Mouse (Mus musculus) heart, postnatal 0 days (tissue): ENCODE measurements around the gene Lrwd1. TPM values are rescaled to one million over a fixed set of nuclear protein-coding genes. Genes with fewer than 3 reads are reported as not detected.
A peak's percentile ranks its signal among the peaks of the same experiment; 100 is the strongest.

Experiments
- ATAC-seq: fragments of 200-750 bp; cut with Nextera tagmentation; 2 replicates; pipeline ENCODE4 v1.8.0; 2017; ENCODE audit warnings: low read depth, moderate number of reproducible peaks, moderate library complexity; ENCODE audit not compliant: insufficient read depth
- DNase-seq: peaks from one replicate; pipeline ENCODE4 v3.0.0-alpha.2; 2016; ENCODE audit warnings: low spot score
- H3K27ac ChIP-seq: fragments of 300-500 bp; sonication (generic); 2 replicates; pipeline ENCODE4 v1.5.1; 2014; ENCODE audit warnings: low read depth, mild to moderate bottlenecking
- H3K27me3 ChIP-seq: fragments of 300-500 bp; sonication (generic); 2 replicates; pipeline ENCODE4 v1.6.1; 2014; ENCODE audit warnings: low read length, mixed read lengths; ENCODE audit not compliant: control insufficient read depth, insufficient read depth
- H3K36me3 ChIP-seq: fragments of 300-500 bp; sonication (generic); replicated peaks from 2 replicates; pipeline ENCODE4 v1.6.1; 2014; ENCODE audit warnings: low read length, mixed read lengths; ENCODE audit not compliant: control insufficient read depth, insufficient read depth
- H3K4me1 ChIP-seq: fragments of 300-500 bp; sonication (generic); 2 replicates; pipeline ENCODE4 v1.6.1; 2014; ENCODE audit warnings: antibody characterized with exemption; ENCODE audit not compliant: control insufficient read depth, insufficient read depth
- H3K4me2 ChIP-seq: fragments of 300-500 bp; sonication (generic); 2 replicates; pipeline ENCODE4 v1.6.1; 2014; ENCODE audit warnings: low read depth, mild to moderate bottlenecking, low read length, moderate library complexity
- H3K4me3 ChIP-seq: fragments of 300-500 bp; sonication (generic); 2 replicates; pipeline ENCODE4 v1.5.1; 2014; ENCODE audit warnings: low read depth, low read length
- H3K9ac ChIP-seq: fragments of 300-500 bp; sonication (generic); replicated peaks from 2 replicates; pipeline ENCODE4 v1.6.1; 2014; ENCODE audit warnings: low read depth, low read length, mixed read lengths
- H3K9me3 ChIP-seq: fragments of 300-500 bp; sonication (generic); replicated peaks from 2 replicates; pipeline ENCODE4 v1.6.1; 2016; ENCODE audit warnings: low read length; ENCODE audit not compliant: control insufficient read depth
- CTCF ChIP-seq: IDR thresholded peaks from 2 replicates; pipeline ENCODE4 v1.5.1; 2016; ENCODE audit warnings: antibody characterized with exemption, control low read depth, low read depth
- EP300 ChIP-seq: IDR thresholded peaks from 2 replicates; pipeline ENCODE4 v1.6.1; 2016; ENCODE audit warnings: antibody characterized with exemption, low read depth
- WGBS: fragments of 180-500 bp; shearing (Covaris S2); extraction: QIAGEN DNeasy Blood & Tissue Kit; methylation state at CpG from one replicate; pipeline ENCODE4 v1.1.7; 2014; 5-methylcytosine and 5-hydroxymethylcytosine counted together
- microRNA-seq: library from miRNA; unstranded; fragments of <30 nt; microRNA quantifications from one replicate; pipeline ENCODE4, GENCODE M21; 2016
- polyA plus RNA-seq: library from polyadenylated mRNA; unstranded; fragments of >200 nt; fragmentation: Nextera tagmentation; extraction: Ambion mirVana; gene quantifications from 2 replicates; pipeline ENCODE4 v1.2.1, GENCODE M21; 2015
- total RNA-seq: library from RNA; depleted of rRNA; stranded (reverse); fragments of >200 nt; gene quantifications from 2 replicates; pipeline ENCODE4 v1.2.3, GENCODE M21; 2014; ENCODE audit warnings: low replicate concordance; rRNA removed

Lrwd1 gene
- total and polyA plus RNA-seq, 2 experiments from 2014 or later: 10.0 to 20.9 TPM

GRCm38 (mm10) chr5:136077001-136077550, 58.8 kb downstream of the Lrwd1 start:
- no peaks in the 10 kb centered on the region for H3K27me3 ChIP-seq
- no peak overlapping the region for H3K9ac ChIP-seq
- WGBS: 54% methylated on average over 9 of the region's 9 CpGs
- ATAC-seq (no peak), DNase-seq (no peak)
- H3K9me3 ChIP-seq: no peaks in the 10 kb centered on the region
- no peak overlapping the region for H3K4me3 ChIP-seq
- no peak overlapping the region for H3K4me2 ChIP-seq
- peak overlapping the region; percentile 36 for H3K27ac ChIP-seq
- no peak for TF ChIP-seq EP300
- no peak for TF ChIP-seq CTCF
- no peaks in the 10 kb centered on the region for H3K36me3 ChIP-seq
- no peaks in the 10 kb centered on the region for H3K4me1 ChIP-seq

GRCm38 (mm10) chr5:136076284-136076683, 59.6 kb downstream of the Lrwd1 start:
- H3K4me2 ChIP-seq: no peak overlapping the region
- WGBS: 36% methylated on average over 7 of the region's 7 CpGs
- ATAC-seq: no peak

GRCm38 (mm10) chr5:136075076-136075475, 60.8 kb downstream of the Lrwd1 start:
- Histone ChIP-seq H3K27ac (no peak overlapping the region), H3K9me3 (no peaks in the 10 kb centered on the region), H3K4me1 (no peaks in the 10 kb centered on the region), H3K27me3 (no peaks in the 10 kb centered on the region), H3K9ac (no peak overlapping the region), H3K36me3 (no peaks in the 10 kb centered on the region), H3K4me3 (no peak overlapping the region), H3K4me2 (no peak overlapping the region)
- WGBS: 74% methylated on average over 5 of the region's 5 CpGs
- TF ChIP-seq CTCF: no peak
- TF ChIP-seq EP300: no peak
- no peak for DNase-seq
- ATAC-seq: no peak

More at GRCm38 (mm10) chr5:136076284-136076683, 59.6 kb downstream of the Lrwd1 start:
- Histone ChIP-seq H3K9me3 (no peaks in the 10 kb centered on the region), H3K4me1 (no peaks in the 10 kb centered on the region), H3K27ac (no peak overlapping the region), H3K36me3 (no peaks in the 10 kb centered on the region), H3K27me3 (no peaks in the 10 kb centered on the region), H3K9ac (no peak overlapping the region), H3K4me3 (no peak overlapping the region)
- no peak for DNase-seq
- TF ChIP-seq CTCF: no peak
- TF ChIP-seq EP300: no peak

- no peak overlapping the region for H3K27ac ChIP-seq
- no peaks in the 10 kb centered on the region for H3K4me1 ChIP-seq
- no peaks in the 10 kb centered on the region for H3K27me3 ChIP-seq
- no peak overlapping the region for H3K4me3 ChIP-seq
- H3K9ac ChIP-seq: no peak overlapping the region
- DNase-seq (no peak), ATAC-seq (no peak)
- H3K9me3 ChIP-seq: no peaks in the 10 kb centered on the region
- H3K36me3 ChIP-seq: no peaks in the 10 kb centered on the region
- TF ChIP-seq CTCF (no peak), EP300 (no peak)
- WGBS: 64% methylated on average over 11 of the region's 11 CpGs
- H3K4me2 ChIP-seq: no peak overlapping the region
Observed at GRCm38 (mm10) chr5:136073526-136073925, 62.3 kb downstream of the Lrwd1 start.

- TF ChIP-seq CTCF (no peak), EP300 (no peak)
- Histone ChIP-seq H3K27me3 (no peaks in the 10 kb centered on the region), H3K27ac (no peak overlapping the region), H3K4me2 (no peak overlapping the region), H3K9me3 (no peaks in the 10 kb centered on the region), H3K9ac (no peak overlapping the region), H3K36me3 (no peaks in the 10 kb centered on the region), H3K4me1 (no peaks in the 10 kb centered on the region), H3K4me3 (no peak overlapping the region)
- no peak for DNase-seq
- no peak for ATAC-seq
- WGBS: 38% methylated on average over 6 of the region's 6 CpGs
Observed at GRCm38 (mm10) chr5:136073051-136073450, 62.8 kb downstream of the Lrwd1 start.

Small RNAs within 50 kb of the gene (microRNA-seq; reads per million reads assigned to microRNA genes)
- gene Mir7035: not detected

Other genes starting within 250 kb of the Lrwd1 start
- 1,178 and 1,316 TPM in 2 replicates for gene Hspb1, start 248.2 kb downstream of the Lrwd1 start, total RNA-seq
- 974 and 1,039 TPM in 2 replicates for gene Hspb1, start 248.2 kb downstream of the Lrwd1 start, polyA plus RNA-seq
- gene Ywhag, start 201.5 kb downstream of the Lrwd1 start, total RNA-seq: 47.3 and 67.2 TPM in 2 replicates
- 137 and 149 TPM in 2 replicates for gene Ywhag, start 201.5 kb downstream of the Lrwd1 start, polyA plus RNA-seq
- gene Ssc4d, start 161.5 kb downstream of the Lrwd1 start, total RNA-seq: 1.3 and 3.6 TPM in 2 replicates
- 0.55 and 0.56 TPM in 2 replicates for gene Ssc4d, start 161.5 kb downstream of the Lrwd1 start, polyA plus RNA-seq
- gene Zp3, start 156.0 kb downstream of the Lrwd1 start, total RNA-seq: not detected in 2 replicates
- gene Zp3, start 156.0 kb downstream of the Lrwd1 start, polyA plus RNA-seq: 0.14 TPM in 1 of 2 replicates, not detected in the other
- 27.4 and 28.6 TPM in 2 replicates for gene Dtx2, start 141.3 kb downstream of the Lrwd1 start, total RNA-seq
- gene Dtx2, start 141.3 kb downstream of the Lrwd1 start, polyA plus RNA-seq: 14.6 and 15.7 TPM in 2 replicates
- 40.6 and 47.9 TPM in 2 replicates for gene Upk3b, start 97.6 kb downstream of the Lrwd1 start, total RNA-seq
- 21.1 and 24.0 TPM in 2 replicates for gene Upk3b, start 97.6 kb downstream of the Lrwd1 start, polyA plus RNA-seq
- gene Upk3bl, start 81.6 kb downstream of the Lrwd1 start, total RNA-seq: 4.2 TPM in 1 of 2 replicates, not detected in the other
- not detected in 2 replicates for gene Upk3bl, start 81.6 kb downstream of the Lrwd1 start, polyA plus RNA-seq
- 0.27 and 6.2 TPM in 2 replicates for gene Rasa4, start 52.2 kb downstream of the Lrwd1 start, total RNA-seq
- 0.96 and 1.3 TPM in 2 replicates for gene Rasa4, start 52.2 kb downstream of the Lrwd1 start, polyA plus RNA-seq
- gene Polr2j, start 19.4 kb downstream of the Lrwd1 start, total RNA-seq: 59.8 and 121 TPM in 2 replicates
- 145 and 155 TPM in 2 replicates for gene Polr2j, start 19.4 kb downstream of the Lrwd1 start, polyA plus RNA-seq
- gene Alkbh4, start 72 bp upstream of the Lrwd1 start, total RNA-seq: 9.4 and 11.4 TPM in 2 replicates
- gene Alkbh4, start 72 bp upstream of the Lrwd1 start, polyA plus RNA-seq: 7.9 and 8.0 TPM in 2 replicates
- 0.69 and 6.0 TPM in 2 replicates for gene Orai2, start 34.6 kb upstream of the Lrwd1 start, total RNA-seq
- gene Orai2, start 34.6 kb upstream of the Lrwd1 start, polyA plus RNA-seq: 1.1 and 1.2 TPM in 2 replicates
- 1.7 and 8.4 TPM in 2 replicates for gene Prkrip1, start 62.9 kb upstream of the Lrwd1 start, total RNA-seq
- gene Prkrip1, start 62.9 kb upstream of the Lrwd1 start, polyA plus RNA-seq: 32.7 and 34.0 TPM in 2 replicates
- gene Sh2b2, start 110.5 kb upstream of the Lrwd1 start, total RNA-seq: 0.97 and 2.0 TPM in 2 replicates
- 0.41 and 0.63 TPM in 2 replicates for gene Sh2b2, start 110.5 kb upstream of the Lrwd1 start, polyA plus RNA-seq